Mouse (Mus musculus) B cell, adult 2 months (primary cell): ENCODE results near the gene Gm10577.
A peak's percentile ranks its signal among the peaks of the same experiment; 100 is the strongest.

Experiments used
- DNase-seq, 2 experiments: peaks; one replicate each; pipeline ENCODE4 v3.0.0; 2022

The Gm10577 gene

DNA sequence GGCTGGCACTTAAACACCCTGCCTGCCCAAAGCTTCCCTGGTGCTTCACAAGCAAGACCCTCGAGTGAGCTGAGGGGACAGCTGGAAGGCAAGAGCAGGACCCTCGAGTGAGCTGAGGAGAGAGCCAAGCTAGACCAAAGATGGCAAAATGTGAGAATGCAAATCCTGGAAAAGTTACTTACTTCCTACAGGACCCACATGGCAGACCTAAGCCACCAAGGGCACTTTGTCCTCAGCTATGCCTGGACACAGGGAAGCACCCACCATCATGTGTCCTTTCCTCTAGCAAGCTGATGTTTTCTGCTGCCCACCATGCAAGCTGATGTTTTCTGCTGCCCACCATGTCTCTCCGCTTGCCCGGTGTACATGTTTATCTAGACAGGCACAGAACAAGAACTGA lies at the start of gene Gm10577:
TSS of gene Gm10577 (minus strand) at position 101 of the 400 bp plus-strand sequence.
- DNase-seq: no peak

DNA sequence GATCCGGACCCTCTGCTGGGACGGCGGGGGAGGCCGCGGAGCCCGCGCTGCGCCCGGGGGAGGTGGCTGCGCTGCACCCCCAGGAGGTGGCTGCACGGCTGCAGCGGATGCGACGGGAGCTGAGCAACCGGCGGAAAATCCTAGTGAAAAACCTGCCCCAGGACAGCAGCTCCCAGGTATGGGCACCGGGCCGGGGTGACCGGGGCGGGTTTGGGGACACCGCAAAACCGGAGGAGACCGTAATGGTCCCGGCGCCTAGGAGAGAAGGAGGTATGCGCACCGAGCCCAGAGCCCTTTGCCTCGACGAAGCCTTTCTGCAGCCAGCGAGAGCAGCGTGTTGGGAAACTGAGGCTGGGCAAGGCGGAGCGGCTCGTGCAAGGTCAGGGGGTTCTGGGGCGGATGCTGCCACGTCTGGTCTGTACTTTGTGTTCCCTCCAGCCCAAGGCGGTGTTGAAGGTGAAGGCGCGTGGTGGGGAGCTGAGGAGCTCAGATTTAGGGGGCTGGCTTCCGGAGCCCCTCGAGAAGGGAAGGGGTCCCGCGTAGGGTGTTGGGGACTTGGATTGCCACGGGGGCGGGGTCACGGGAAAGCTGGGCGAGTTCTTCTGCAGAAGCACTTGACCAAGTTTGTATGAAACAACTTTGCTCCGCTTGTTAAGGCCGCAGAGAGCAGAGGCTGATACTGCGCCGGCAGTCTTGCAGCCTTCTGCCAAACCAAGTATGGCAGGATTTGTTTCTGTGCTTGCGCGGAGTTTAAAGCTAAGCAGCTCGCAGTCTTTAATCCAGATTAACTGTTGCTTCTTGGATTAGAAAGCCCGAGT lies 48.9 kb upstream of the Gm10577 start:
- DNase-seq: no peak

DNA sequence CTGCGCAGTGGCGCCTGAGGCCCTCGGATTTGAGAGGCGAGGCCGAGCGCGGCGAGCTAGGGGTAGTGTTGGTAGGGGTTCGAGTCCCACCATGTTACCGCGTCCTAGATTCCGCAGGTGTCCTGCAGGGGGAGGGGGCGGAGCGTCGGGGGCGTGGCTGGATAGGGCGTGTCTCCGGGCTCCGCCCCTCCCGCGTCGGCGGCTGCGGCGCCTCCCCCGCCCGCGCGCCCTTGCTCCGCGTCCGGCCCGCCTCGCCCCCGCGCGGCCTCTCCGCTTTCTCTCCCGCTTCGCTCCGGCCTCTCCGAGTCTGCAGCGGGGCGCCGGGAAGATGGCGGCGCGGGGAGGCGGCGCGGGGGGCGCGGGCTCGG lies 48.3 kb upstream of the Gm10577 start, which contains the start of gene Raver2:
TSS of gene Raver2 (plus strand) at position 198 of the 368 bp plus-strand sequence.
- DNase-seq: peak; percentile 8 to 9

DNA sequence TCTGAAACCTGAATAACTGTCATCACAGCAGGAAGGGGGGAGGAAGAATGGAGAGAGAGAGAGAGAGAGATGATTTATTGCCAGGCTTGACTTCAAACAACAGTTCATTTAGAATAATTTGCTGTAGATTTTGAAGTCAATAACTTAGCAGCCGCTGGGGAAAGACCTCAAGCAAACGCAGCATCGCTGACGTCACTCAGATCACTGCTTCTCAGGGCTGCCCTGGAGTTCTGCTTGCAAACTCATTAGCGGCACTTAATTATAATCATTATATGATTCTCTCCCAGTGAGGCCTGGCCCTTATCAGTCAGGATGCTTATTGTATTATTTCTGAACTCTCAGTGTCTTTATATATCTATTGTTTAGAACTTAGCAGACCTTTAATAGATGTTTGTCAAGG lies 45.9 kb upstream of the Gm10577 start:
- DNase-seq: no peak

DNA sequence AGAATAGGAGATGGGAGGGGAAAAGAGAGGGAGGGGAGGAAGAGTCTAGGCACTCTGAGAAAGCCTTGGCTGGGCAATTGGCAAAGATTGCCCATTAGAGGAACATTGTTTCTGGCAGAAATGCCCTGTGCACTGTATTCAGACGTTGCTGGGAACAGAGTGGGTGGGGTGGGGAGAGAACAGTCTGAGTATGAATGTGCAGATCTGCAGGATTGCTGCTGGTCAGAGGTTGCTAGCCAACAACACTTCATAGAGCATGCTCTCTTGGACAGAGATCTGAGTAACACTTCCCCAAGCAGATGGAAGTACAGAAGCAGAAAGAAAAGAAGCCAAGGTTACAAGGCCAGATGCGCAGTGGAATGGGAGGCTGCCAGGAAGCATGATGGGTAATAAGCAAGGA lies 41.6 kb upstream of the Gm10577 start:
- no peak for DNase-seq

DNA sequence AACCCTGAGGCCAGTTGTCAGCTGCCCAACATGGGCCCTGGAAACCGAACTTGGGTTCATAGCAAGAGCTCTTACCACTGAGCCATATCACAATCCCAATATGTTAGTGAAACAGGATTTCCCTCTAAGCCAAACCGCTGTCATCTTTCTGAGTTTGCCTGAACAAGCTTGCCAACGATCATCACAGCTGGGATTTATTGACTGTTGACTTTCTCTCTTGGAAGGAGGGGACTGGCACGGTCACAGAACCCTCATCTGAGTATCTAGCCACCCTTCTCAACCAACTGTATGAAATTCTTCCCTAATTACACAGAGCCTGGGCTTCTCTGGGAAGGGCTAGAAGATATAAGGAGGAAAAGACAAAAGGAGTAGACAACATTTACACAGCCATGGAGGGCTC lies 26.1 kb upstream of the Gm10577 start:
- no peak for DNase-seq

DNA sequence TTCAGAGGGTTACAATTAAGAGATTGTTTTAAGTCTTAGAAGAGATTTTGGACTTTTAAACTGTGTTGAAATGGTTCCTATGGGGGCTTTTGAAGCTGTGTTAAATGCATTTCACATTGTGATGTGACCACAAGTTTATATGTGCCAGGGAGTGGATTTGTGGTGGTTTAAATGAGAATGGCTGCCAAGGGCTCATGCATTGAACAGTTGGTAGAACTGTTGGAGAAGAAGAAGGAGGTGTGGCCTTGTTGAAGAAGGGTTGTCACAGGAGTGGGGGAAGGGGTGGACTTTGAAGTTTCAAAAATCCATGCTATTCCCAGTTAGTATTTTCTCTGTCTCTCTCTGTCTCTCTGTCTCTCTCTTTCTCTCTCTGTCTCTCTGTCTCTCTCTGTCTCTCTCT lies 23.7 kb upstream of the Gm10577 start:
- no peak for DNase-seq

DNA sequence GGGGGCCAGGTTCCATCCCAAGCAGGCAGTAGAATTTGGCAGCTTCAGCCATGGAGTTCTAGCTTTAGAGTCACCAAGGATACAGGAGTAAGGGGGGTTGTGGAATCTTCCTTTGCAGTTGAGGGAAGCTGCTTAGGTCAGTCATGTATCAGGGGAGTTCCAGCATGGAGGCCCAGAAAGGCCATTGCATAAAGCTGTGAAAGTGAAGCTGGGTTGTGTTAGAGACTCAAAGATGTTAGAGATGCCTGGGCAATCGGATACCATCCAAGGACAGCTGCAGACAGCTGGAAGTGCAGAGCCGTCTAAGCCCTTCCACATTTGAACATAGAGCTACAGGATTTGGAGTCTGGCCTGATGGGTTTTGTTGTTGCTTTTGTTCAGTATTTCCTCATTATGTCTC lies 23.2 kb upstream of the Gm10577 start:
- DNase-seq: no peak

DNA sequence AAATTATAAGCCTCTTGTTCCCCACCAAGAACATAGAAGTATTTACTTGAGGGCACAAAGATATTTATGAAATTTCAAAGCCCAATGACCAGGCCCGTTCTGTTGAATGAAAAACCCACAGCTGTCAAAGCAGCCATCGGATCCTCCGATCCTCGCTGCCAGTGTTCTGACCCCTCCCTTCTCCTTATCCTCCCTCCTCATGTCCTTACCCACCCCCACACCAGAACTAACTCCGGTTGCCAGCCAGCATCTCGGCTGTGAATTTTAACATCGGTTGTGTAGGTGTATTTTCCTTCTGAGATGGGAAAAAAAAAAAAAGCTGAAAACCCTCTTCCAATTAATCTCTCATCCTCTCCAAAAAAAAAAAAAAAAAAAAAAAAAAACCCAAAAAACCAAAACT lies 16.7 kb upstream of the Gm10577 start:
- DNase-seq: no peak

DNA sequence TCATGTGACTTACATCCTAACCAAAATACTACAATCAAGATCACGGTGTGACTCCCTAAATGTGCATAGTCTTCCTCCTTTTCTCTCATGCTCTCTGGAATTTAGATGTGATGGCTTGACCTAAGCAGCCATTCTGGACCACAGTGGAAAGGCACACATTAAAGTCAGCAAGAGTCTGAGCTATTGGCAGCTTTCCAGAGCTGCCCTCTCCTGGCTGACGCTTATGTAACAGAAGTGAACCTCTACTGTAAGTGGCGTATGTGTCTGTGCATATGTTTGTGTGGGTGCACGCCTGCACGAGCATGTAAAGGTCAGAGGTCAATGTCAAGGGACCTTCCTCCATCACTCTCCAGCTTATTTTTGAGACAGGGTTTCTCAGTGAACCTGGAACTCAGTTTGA lies 14.6 kb upstream of the Gm10577 start:
- DNase-seq: no peak

DNA sequence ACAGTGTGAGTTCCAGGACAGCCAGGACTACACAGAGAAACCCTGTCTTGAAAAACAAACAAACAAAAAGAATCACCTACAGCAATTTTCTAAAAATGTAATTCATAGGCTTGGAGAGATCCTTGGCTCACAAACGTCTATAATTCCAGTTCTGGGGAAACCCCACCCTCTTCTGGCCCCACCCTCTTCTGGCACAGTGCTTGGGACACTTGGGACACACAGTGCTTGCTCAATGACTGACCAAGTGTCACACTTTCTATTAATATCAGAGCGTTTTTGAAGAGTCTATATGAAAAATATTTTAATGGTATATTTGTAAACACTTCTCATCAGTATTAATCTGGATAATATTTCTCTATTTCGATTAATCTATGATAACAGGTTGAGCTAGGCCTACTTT lies 12.6 kb upstream of the Gm10577 start:
- no peak for DNase-seq

DNA sequence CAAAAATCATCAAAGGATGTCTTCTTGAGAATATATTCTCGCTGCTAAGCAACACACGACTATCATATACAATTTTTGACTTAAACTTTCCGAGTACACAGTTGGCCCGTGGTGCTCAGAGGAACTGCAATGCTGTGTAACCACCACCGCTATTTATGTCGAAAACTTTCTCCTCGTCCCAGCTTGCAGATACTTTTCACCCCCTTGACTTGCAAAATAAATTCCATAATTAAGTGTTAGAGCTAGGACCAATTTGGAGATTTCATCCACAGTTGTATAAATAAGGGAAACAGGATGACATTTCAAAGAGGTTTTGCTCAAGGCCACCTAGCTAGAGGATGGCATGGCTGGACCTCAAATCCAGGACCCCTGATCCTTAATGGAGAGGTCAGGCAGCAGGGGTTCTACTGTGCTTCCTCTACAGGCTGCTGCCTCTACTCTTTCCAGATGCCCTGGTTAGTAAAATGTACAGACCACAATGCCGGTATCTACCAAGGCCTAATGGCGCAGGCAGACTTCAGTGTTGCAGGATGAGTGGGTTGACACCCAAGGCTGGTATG lies 7.4 kb upstream of the Gm10577 start:
- DNase-seq: no peak

DNA sequence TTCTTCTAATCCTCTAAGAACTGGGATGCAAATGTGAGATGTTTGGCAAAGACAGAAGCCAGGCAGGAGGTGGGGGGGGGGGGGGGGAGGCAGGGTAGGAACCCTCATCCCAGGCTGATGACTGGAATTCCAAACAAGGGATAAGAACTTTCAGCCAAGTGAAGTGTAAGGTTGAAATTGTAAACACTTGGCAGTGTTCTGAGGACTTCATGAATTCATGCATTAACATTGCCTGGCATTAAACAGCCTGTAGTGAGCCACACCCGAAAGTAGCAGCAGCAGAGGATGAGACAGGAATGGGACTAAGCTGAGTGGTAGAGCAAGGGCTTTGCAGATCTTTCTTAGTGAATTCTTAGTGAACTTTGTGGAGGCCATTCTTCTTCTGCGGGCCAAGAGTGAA lies 6.5 kb upstream of the Gm10577 start:
- no peak for DNase-seq

DNA sequence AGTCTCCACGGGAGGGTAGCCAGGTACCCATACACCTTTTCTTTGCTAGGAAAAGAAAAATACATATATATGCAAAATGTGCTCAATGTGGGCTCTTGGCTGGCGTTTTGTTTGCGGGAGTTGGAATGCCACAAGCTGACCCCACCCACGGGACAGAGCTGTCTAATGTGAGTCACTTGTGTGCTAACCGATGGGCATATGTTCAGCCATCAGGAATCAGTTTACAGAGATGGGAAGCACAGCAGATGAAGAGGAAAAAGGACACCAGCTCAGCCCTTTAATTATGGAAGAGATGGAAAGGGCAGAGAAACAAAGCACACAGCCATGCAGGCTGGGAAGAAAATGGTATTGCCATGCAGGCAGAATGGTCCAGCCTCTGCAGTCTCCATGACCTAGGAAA lies 6.1 kb upstream of the Gm10577 start:
- DNase-seq: no peak

DNA sequence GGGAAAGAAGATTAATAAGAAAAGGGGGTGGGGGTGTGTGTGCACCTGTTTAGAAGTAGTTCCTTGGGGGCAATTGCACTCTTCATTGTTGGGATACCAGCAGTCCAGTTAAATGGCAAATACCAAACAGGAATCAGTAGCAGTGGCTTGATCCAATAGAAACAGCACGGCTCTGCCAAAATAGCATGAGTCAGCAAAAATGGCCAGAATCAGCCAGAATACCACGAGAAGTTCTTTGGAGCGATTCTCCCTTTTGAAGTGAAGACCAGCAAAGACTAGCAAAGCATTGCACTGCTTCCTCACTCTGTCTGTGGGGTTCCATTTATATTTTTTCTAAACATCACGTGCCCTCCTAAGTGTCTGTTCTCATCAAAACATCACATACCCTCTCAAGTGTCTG lies 2.7 kb downstream of the Gm10577 start:
- no peak for DNase-seq

DNA sequence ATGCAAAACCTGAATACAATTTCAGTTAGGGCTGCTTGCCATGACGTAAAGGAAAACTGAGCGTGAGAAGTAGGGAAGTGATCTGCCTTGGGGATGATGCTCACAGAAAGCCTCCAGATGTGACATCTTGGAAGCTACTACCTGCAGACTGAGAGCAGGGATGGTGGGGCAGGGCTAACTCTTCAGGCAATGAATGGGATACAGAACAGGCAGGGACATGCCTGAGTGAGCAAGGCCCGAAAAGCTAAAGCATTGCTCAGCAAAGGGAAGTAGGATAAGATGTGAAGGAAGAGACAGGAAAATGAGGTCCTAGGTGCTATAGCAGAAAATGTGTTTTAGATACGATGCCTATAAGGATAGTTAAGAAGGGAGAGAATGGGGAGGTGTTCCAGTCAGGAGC lies 11.4 kb downstream of the Gm10577 start:
- DNase-seq: no peak

DNA sequence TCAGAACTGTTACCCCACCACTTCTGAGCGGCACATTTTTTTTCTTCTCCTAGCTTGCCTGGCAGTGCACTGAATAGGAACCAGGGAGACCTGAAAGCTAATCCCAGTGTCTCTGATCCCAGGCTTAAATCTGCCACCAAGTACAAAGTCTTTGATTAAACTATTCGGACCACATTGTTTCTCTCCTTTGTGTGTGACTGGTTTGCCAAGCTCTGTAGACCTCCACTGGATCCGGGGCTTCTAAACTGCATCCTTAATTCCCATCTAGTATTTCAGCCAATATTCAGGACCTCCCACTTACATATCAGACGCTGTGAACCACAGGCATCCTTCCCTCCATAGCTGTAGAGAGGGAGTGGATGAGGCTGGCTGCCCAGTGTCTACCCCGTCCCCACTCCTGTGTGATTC lies 12.1 kb downstream of the Gm10577 start:
- DNase-seq: no peak

DNA sequence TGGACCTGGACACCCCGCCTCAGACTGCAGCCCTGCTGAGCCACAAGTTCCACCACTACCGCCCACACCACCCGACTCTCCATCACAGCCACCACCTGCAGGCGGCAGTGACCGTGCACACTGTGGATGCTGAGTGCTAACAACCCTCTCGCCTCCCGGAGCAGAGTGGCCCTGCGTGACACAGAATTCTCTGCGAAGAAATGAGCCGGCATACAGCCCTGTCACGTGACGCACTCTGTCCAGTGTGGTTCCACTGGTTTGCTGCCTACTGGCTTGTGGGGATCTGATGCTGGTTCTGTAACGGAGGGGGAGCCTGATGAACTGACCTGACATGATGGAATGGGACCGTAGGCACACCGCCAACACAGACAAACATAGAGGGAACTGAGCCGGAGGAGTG lies 17.5 kb downstream of the Gm10577 start:
- no peak for DNase-seq

DNA sequence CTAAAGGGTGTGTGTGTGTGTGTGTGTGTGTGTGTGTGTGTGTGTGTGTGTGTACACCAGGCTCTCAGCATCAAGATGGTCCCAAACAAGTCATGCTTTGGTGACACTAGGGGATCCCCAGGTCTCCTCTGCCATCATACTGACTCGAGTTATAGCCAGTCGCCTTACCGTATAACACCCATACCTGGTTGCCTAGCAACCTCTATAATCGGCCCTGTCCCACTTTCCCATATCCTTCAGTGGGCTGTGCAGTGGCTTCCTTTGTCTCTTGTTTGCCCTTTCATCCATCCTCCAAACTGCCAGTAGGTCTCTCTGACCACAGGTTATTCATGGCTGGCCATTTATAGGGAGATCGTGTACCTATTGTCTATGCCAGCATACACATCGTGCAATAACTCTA lies 19.4 kb downstream of the Gm10577 start:
- DNase-seq: no peak

DNA sequence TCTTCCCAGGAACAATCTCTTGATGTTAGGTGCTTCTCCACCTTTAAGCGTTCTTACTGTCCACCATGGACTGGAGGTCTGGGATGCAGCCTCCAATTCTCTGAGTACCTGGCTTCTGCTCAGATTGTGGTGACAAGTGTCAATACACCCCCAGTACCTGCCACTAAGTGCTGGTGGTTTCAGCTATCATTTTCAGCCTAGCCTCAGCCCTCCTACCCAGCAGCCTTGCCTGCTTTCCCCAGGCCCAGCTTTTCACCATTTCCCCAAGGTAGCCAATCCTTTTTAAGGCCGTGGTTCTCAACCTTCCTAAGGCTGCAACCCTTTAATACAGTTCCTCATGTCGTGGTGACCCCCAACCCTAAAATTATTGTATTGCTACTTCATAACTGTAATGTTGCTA lies 19.9 kb downstream of the Gm10577 start:
- no peak for DNase-seq

DNA sequence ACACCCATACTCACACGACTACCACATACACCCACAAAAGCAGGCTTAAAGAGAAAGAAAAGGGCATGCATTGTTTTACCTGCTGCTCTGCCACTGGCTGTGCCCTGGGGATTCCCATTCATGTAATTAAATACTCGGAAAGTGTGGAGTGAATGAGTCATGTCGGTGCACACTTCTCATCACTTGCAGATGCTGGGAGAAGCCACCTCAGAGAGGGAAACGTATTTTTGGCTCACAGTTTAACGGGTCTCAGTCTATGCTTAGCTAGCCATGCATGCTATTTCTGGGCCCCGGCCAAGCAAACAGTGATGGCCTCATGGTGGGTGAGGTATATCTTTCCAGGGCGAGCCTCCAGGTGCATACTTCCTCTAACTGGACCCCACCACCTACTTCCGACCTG lies 21.6 kb downstream of the Gm10577 start:
- DNase-seq: no peak

DNA sequence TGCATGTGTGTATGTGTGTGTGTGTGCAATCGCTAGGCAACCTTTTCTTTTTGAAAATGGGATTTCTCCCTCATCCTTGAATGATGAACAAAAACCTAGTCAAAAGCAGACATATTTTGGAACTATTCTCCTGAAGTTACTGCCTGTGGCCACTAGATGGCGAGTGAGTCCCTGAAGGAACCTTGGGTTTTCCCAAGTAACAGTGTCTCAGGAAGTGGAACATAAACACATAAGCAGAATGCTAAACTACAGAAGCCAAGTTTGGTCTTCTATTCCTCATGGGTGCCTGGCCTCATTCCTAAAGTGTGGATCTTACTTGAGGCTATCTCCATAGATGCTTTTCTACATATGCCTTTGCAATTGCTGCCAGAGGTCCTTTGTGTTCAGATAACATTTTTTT lies 22.4 kb downstream of the Gm10577 start:
- DNase-seq: peak; percentile 20 to 22

DNA sequence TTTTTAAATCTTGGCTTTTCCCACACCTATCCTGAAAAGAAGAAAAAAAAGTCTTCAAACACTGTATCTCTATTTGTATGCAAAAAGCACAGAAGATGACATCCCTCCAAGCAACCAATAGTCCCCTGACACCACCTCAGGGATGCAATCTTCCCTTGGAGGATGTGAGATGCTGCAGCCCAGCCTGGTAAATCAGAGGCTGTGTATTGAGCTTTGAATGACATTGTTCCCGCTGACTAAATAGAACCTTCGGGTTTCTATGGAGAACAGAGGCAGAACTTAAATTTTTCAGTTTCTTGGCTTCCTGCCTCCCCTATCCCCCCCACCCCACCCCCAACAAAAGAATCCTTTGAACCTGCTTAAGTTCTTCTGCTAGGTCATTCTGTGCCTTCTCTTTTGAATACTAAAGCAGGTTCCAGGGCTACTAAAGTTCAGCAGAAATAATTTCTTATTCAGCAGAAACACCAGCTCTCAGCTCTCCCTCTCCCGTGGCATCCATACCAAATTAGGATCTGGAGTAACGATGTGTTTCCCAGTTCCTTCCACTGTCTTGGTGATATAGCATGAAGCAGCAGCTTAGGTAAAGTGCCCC lies 24.3 kb downstream of the Gm10577 start:
- DNase-seq: no peak

DNA sequence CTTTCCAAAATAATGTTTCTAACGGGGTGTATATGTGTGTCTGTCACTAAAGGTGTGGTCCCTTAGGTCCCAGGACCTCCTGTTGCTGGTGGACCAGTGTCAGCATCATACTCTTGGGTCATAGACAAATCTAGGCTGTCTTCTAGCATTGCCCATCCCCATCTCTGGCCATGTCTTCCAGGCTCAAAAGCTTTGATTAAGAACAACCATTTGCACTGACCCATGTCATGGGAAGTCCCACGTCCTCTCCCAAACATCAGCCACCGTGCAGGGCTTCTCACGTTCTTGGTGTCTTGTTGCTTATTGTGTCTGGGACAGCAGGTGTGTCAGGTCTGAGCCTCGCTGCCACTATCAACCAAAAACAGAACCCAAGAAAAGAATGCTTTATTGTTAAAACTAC lies 24.9 kb downstream of the Gm10577 start:
- no peak for DNase-seq
